Mouse (Mus musculus) bone marrow, adult 2 months (tissue): ENCODE measurements around the gene Wnt9b. TPM values are rescaled to one million over a fixed set of nuclear protein-coding genes. Genes with fewer than 3 reads are reported as not detected.

Experiments used
- H3K27ac ChIP-seq: fragments of 200-500 bp; 2 replicates; pipeline ENCODE4 v1.5.1; 2012; ENCODE audit warnings: low read depth, mild to moderate bottlenecking, control low read depth, inconsistent platforms, low read length; ENCODE audit not compliant: control insufficient read depth, poor library complexity, insufficient read depth
- H3K4me1 ChIP-seq: fragments of 200-500 bp; 2 replicates; pipeline ENCODE4 v1.6.1; 2011; ENCODE audit warnings: low read length; ENCODE audit not compliant: control insufficient read depth, insufficient read depth
- H3K4me3 ChIP-seq: fragments of 200-500 bp; replicated peaks from 2 replicates; pipeline ENCODE3; 2011; ENCODE audit warnings: mild to moderate bottlenecking, low read depth, low read length, control low read depth; ENCODE audit not compliant: control insufficient read depth
- CTCF ChIP-seq: fragments of 200-500 bp; IDR thresholded peaks from 2 replicates; pipeline ENCODE4 v1.5.1; 2011; ENCODE audit warnings: low read length, control low read depth; ENCODE audit not compliant: control insufficient read depth, insufficient read depth
- POLR2A ChIP-seq: fragments of 200-500 bp; IDR thresholded peaks from 2 replicates; pipeline ENCODE4 v1.6.1; 2011; ENCODE audit warnings: low read depth, mild to moderate bottlenecking, control low read depth, low read length, borderline replicate concordance; ENCODE audit not compliant: control insufficient read depth
- WGBS: fragments of 180-500 bp; shearing (Covaris S2); methylation state at CpG from one replicate; pipeline ENCODE4 v1.1.7; 2018; 5-methylcytosine and 5-hydroxymethylcytosine counted together
- polyA plus RNA-seq: library from polyadenylated mRNA; stranded (reverse); fragments of >200 nt; gene quantifications from 2 replicates; pipeline ENCODE4 v1.2.4, GENCODE M21; 2011; ENCODE audit warnings: low replicate concordance; ENCODE audit not compliant: missing spikeins, insufficient read depth, insufficient read length

Wnt9b gene
- polyA plus RNA-seq, 1 experiment, result not detected

GRCm38 (mm10) chr11:103697565-103698176, 52.0 kb downstream of the Wnt9b start, which contains the start of gene Gosr2:
TSS of gene Gosr2 (minus strand) at chr11:103697898.
- Histone ChIP-seq H3K27ac (peak within 1 kb of the TSS; percentile 99), H3K4me3 (peak within 1 kb of the TSS; percentile 93), H3K4me1 (peaks cover 2% of the 10 kb centered on the region; the same call in 1 of the 2 replicates)
- WGBS, result under 1% methylated on average over 57 of the region's 57 CpGs
- peak; percentile 60; the same call in 1 of the 2 replicates for TF ChIP-seq POLR2A
- no peak for TF ChIP-seq CTCF

DNA sequence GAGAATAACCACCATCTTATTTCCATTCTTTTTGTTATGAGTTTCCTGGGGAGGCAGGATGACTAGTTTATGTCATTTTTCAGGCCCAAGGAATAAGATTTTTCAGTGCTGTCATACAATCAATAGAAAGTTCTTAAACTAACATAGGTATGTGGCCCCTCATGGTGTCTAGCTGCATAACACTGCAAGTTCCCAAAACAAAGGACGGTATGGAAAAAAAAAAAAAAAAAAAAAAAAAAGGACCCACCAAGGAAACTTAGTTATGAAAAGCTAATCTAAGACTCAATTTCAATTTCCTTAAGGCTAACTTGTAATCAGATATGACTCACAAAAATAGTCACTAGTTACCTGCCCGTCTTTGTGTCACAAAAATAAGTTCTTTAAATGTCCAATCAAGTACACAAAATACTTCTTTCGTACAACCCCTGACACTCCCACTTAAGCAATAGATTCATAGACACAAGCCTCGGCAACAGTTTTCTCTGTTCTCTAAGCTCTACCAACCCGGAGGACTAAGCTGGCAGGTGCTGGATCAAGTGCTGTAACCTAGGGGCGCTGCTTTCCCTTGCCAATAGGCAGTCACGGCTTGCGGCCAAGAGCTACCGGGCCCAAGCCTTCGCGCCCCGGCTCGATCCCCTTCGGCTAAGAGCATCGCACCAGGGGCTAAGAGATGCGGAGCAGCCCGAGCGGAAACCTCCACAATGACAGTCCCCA, 52.6 kb downstream of the Wnt9b start:
- 0% methylated on average over 18 of the region's 18 CpGs for WGBS
- Histone ChIP-seq H3K4me3 (peak overlapping the region; percentile 93), H3K4me1 (peaks cover 2% of the 10 kb centered on the region; the same call in 1 of the 2 replicates), H3K27ac (peak overlapping the region; percentile 99)
- no peak for TF ChIP-seq CTCF
- TF ChIP-seq POLR2A, result no peak

GRCm38 (mm10) chr11:103693241-103693640, 56.4 kb downstream of the Wnt9b start:
- WGBS, result 53% methylated on average over 1 of the region's 1 CpGs
- TF ChIP-seq CTCF (no peak), POLR2A (no peak)
- no peak overlapping the region for H3K27ac ChIP-seq
- H3K4me3 ChIP-seq, result no peak overlapping the region
- H3K4me1 ChIP-seq, result peaks cover 2% of the 10 kb centered on the region; the same call in 1 of the 2 replicates

GRCm38 (mm10) chr11:103691036-103691435, 58.6 kb downstream of the Wnt9b start:
- 89% methylated on average over 1 of the region's 1 CpGs for WGBS
- peaks cover 2% of the 10 kb centered on the region for H3K4me1 ChIP-seq

DNA sequence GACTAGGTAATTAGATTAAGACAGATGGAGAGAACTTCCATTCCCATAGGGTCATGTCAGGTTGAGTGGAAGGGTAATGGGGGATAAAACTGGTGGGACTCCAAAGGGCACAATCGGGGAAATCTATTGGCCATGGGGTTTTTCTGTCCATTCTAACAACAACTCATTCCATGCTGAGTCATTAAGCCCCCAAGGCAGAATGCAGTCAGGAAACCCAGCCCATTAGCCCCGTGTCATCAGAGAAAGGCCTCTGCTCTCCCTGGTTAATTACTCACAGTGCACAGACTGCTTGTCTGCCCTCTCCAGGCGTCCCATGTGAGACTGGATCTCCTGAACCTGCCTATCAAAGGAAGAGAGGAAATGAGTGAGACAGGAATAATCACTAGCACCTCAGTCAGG, 60.6 kb downstream of the Wnt9b start:
- TF ChIP-seq POLR2A (no peak), CTCF (no peak)
- H3K4me1 ChIP-seq, result peaks cover 2% of the 10 kb centered on the region
- H3K4me3 ChIP-seq, result no peak overlapping the region
- 23% methylated on average over 3 of the region's 3 CpGs for WGBS
- H3K27ac ChIP-seq, result no peak overlapping the region

More at GRCm38 (mm10) chr11:103691036-103691435, 58.6 kb downstream of the Wnt9b start:
- no peak for TF ChIP-seq CTCF
- no peak for TF ChIP-seq POLR2A
- H3K4me3 ChIP-seq, result no peak overlapping the region
- no peak overlapping the region for H3K27ac ChIP-seq

DNA sequence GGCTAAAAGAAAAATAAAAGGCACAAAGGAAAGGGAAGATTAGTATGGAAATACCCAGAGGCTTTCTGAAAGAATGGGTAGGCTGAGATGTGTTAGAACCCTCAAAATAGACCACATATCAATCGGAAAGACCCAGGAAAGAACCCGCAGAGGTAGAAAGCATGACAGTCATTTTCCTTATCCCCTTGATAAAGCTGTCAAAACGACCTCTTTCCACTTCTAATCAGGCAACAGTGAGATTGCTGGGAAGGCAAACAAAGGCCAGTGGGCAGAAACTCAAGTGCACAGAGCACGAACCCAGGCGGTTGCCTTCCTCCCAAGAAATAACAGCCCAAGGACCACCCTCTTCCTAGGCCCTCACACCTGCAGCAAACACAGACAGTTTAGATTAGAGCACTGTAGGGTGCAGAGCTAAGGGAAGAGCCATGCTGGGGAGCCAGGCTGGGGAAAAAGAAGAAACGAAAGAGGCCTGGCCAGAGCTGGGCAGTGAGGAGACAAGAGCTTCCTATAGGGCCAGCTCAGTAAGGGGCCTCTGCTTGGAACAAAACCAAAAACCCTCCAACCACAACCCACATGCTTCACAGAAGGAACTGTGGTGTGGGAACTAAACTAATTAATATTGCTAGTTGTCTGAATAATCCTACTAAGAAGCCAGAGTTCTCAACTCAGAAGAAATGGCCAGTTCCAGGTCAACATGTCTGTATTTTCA, 61.2 kb downstream of the Wnt9b start:
- H3K4me1 ChIP-seq, result peaks cover 2% of the 10 kb centered on the region
- TF ChIP-seq POLR2A, result no peak
- no peak for TF ChIP-seq CTCF

DNA sequence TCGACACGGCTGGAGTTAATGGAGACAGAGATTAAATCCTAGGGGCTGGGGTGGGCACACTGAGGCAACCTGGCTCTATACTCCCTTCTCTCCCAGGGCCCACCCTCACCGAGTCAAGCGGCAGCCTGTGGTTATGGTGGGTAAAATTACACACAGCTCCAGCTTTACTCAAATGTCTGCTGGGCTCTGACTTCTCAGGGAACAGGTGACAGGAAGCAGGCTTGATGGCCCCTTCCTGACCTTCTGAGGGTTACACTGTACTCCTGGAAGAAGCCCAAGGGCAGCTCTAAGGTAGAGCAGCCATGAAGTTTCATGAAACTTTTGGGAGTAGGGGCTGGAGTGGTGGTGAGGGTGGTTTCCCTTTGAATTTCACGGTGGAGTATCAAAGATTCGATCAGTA, 62.9 kb downstream of the Wnt9b start:
- WGBS, result 13% methylated on average over 6 of the region's 6 CpGs
- H3K4me1 ChIP-seq, result peaks cover 2% of the 10 kb centered on the region
- 0 out of 2 replicates have a peak overlapping the region, but pooled peaks have one; percentile 20 for H3K27ac ChIP-seq
- TF ChIP-seq CTCF, result no peak
- no peak for TF ChIP-seq POLR2A
- no peak overlapping the region for H3K4me3 ChIP-seq

More for the DNA sequence above, 61.2 kb downstream of the Wnt9b start:
- H3K4me3 ChIP-seq, result no peak overlapping the region
- WGBS, result 43% methylated on average over 6 of the region's 6 CpGs
- peak overlapping the region; percentile 24; the same call in 1 of the 2 replicates for H3K27ac ChIP-seq

- no peak for TF ChIP-seq POLR2A
- TF ChIP-seq CTCF, result no peak
- H3K27ac ChIP-seq, result peak overlapping the region; percentile 45; the same call in 1 of the 2 replicates
- H3K4me3 ChIP-seq, result no peak overlapping the region
- 21% methylated on average over 7 of the region's 7 CpGs for WGBS
- H3K4me1 ChIP-seq, result peaks cover 2% of the 10 kb centered on the region
Observed at GRCm38 (mm10) chr11:103685261-103685736, 64.3 kb downstream of the Wnt9b start.
